Mouse (Mus musculus) embryonic facial prominence, embryonic 15.5 days (tissue): ENCODE measurements at regions not wholly inside any gene's neighbourhood (a gene's known extent, or its start where the extent isn't known, plus 50 kb on each side); places are given as distances from the start of the nearest gene placed in this dataset.

Experiments
- ATAC-seq: fragments of 200-750 bp; cut with Nextera tagmentation; 2 replicates; pipeline ENCODE4 v1.8.0; 2017; ENCODE audit warnings: low read depth, moderate TSS enrichment; ENCODE audit not compliant: insufficient number of reproducible peaks, low FRiP score, low TSS enrichment
- H3K27ac ChIP-seq: fragments of 300-500 bp; sonication (generic); replicated peaks from 2 replicates; pipeline ENCODE4 v1.5.1; 2015; ENCODE audit warnings: mild to moderate bottlenecking, inconsistent platforms
- H3K27me3 ChIP-seq: fragments of 300-500 bp; sonication (generic); 2 replicates; pipeline ENCODE4 v1.6.1; 2015; ENCODE audit warnings: inconsistent platforms
- H3K36me3 ChIP-seq: fragments of 300-500 bp; sonication (generic); 2 replicates; pipeline ENCODE4 v1.6.1; 2015; ENCODE audit warnings: mild to moderate bottlenecking, inconsistent platforms
- H3K4me1 ChIP-seq: fragments of 300-500 bp; sonication (generic); 2 replicates; pipeline ENCODE4 v1.6.1; 2015; ENCODE audit warnings: inconsistent platforms
- H3K4me2 ChIP-seq: fragments of 300-500 bp; sonication (generic); replicated peaks from 2 replicates; pipeline ENCODE4 v1.6.1; 2015; ENCODE audit warnings: mild to moderate bottlenecking, inconsistent platforms
- H3K4me3 ChIP-seq: fragments of 300-500 bp; sonication (generic); replicated peaks from 2 replicates; pipeline ENCODE4 v1.5.1; 2015; ENCODE audit warnings: mild to moderate bottlenecking, inconsistent platforms
- H3K9ac ChIP-seq: fragments of 300-500 bp; sonication (generic); 2 replicates; pipeline ENCODE4 v1.6.1; 2015; ENCODE audit warnings: inconsistent platforms
- H3K9me3 ChIP-seq: fragments of 300-500 bp; sonication (generic); replicated peaks from 2 replicates; pipeline ENCODE4 v1.6.1; 2016; ENCODE audit warnings: inconsistent platforms
- WGBS: fragments of 180-500 bp; shearing (Covaris S2); methylation state at CpG from one replicate; pipeline ENCODE4 v1.1.7; 2015; 5-methylcytosine and 5-hydroxymethylcytosine counted together

DNA sequence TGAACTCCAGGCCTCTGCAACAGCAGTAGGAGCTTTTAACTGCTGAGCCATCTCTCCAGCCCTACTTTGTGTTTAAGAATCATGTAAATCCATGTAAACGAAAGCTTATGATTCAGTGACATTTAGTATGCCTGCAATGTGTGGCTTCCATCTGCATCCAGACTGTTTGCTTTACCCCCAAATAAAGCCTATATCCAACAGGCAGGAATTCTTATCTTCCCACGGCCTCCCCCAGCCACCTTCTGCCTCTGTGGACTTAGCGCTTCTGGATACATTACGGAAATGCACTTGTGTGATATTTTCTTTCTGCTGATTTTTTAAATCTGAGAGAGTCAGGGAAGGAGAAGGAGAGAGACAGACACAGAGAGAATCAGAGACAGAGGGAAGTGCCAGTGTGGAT is 189.2 kb upstream of the Cxcr4 start:
- Histone ChIP-seq H3K36me3 (no peaks in the 10 kb centered on the region), H3K4me1 (no peaks in the 10 kb centered on the region), H3K27me3 (no peaks in the 10 kb centered on the region), H3K9ac (no peak overlapping the region), H3K4me3 (no peak overlapping the region), H3K9me3 (no peaks in the 10 kb centered on the region), H3K27ac (no peak overlapping the region), H3K4me2 (no peak overlapping the region)
- 75% methylated on average over 4 of the region's 4 CpGs for WGBS
- ATAC-seq, result no peak

DNA sequence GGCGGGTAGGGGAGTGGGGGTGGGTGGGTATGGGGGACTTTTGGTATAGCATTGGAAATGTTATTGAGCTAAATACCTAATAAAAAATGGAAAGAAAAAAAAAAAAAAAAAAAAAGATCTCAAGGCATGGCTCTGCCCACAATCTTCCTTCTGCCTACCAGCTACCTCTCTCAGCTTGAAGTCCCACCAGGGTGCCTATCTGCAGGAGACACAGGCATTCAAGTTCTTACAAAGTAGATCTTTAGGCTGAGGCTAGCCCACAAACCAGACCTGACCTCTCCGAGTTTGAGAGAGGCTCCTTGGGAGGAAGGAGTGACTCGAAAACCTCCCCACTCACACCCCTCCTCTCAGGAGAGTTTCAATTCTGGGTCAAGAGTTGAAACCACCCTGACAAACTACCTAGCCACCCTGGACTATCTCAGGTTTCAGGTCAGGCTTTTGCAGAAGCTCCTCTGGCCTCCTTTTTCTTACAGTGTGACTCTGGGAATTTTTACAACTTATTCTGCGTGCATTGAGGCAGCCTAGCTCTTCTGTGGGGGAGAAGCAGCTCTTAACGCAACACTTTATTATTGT is 187.6 kb upstream of the Cxcr4 start:
- Histone ChIP-seq H3K9ac (no peak overlapping the region), H3K4me2 (no peak overlapping the region), H3K27ac (no peak overlapping the region), H3K27me3 (no peaks in the 10 kb centered on the region), H3K9me3 (no peaks in the 10 kb centered on the region), H3K4me1 (no peaks in the 10 kb centered on the region), H3K4me3 (no peak overlapping the region), H3K36me3 (no peaks in the 10 kb centered on the region)
- no peak for ATAC-seq
- WGBS, result 91% methylated on average over 5 of the region's 5 CpGs

DNA sequence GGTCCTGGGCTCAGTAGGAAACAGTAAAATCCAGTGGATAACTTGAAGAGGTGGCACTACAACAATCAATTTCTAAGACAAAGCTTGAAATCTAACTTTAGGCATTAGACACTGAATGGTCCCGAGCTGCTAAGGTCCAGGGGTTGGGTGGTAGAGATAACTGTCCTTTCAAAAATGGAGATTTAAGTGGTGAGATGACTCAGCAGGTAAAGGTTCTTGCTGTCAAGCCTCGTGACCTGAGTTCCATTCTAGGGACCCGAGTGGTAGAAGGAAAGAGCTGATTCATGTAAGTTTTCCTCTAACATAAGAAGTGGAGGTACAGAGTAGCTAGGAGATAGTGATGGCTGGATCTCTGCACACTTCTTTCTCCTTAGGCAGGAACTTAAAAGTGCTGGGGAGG is 180.3 kb upstream of the Cxcr4 start:
- Histone ChIP-seq H3K4me2 (no peak overlapping the region), H3K4me1 (no peaks in the 10 kb centered on the region), H3K9me3 (no peaks in the 10 kb centered on the region), H3K9ac (no peak overlapping the region), H3K27ac (no peak overlapping the region), H3K36me3 (no peaks in the 10 kb centered on the region), H3K27me3 (no peaks in the 10 kb centered on the region), H3K4me3 (no peak overlapping the region)
- 84% methylated on average over 3 of the region's 3 CpGs for WGBS
- no peak for ATAC-seq

DNA sequence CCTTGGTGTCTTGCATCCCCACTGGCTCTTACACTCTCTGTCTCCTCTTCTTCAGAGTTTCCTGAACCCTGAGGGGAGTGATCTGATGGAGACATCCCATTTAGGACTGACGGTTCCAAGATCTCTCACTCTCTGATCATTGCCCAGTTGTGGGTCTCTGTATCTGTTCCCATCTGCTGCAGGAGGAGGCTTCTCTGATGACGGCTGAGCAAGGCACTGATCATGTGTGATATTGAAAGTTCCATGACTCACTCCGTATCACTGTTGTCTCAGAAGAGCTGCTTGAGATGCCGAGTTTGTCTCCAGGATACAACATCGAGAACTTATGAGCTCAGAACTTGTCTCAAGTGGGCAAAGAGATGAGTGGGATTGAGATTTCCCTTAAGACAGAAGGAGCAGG is 178.7 kb upstream of the Cxcr4 start:
- no peak overlapping the region for H3K4me3 ChIP-seq
- no peaks in the 10 kb centered on the region for H3K36me3 ChIP-seq
- H3K9me3 ChIP-seq, result no peaks in the 10 kb centered on the region
- no peak overlapping the region for H3K4me2 ChIP-seq
- no peaks in the 10 kb centered on the region for H3K27me3 ChIP-seq
- no peaks in the 10 kb centered on the region for H3K4me1 ChIP-seq
- 81% methylated on average over 5 of the region's 5 CpGs for WGBS
- H3K27ac ChIP-seq, result no peak overlapping the region
- H3K9ac ChIP-seq, result no peak overlapping the region
- ATAC-seq, result no peak

DNA sequence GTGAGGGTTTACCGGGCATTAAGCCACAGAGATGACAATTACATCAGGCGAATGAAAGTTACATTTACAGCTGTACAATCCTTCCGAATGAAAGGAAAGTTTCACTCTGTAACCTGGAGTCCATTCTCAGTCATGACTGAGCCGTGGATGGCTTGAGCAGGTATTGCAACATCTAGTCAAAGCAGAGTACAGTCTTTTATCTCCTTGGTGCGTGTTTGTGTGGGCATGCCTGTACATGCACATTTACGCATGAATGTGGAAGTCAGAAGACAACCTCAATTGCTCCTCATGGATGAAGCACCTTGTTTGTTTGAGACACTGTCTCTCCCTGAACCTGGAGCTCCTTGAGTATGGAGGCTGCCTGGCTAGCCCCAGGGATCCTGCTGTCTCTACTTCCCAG is 175.9 kb upstream of the Cxcr4 start:
- H3K4me3 ChIP-seq, result no peak overlapping the region
- no peak overlapping the region for H3K4me2 ChIP-seq
- no peaks in the 10 kb centered on the region for H3K36me3 ChIP-seq
- no peak overlapping the region for H3K9ac ChIP-seq
- no peaks in the 10 kb centered on the region for H3K9me3 ChIP-seq
- no peak overlapping the region for H3K27ac ChIP-seq
- 75% methylated on average over 6 of the region's 6 CpGs for WGBS
- no peak for ATAC-seq
- H3K27me3 ChIP-seq, result no peaks in the 10 kb centered on the region
- no peaks in the 10 kb centered on the region for H3K4me1 ChIP-seq

DNA sequence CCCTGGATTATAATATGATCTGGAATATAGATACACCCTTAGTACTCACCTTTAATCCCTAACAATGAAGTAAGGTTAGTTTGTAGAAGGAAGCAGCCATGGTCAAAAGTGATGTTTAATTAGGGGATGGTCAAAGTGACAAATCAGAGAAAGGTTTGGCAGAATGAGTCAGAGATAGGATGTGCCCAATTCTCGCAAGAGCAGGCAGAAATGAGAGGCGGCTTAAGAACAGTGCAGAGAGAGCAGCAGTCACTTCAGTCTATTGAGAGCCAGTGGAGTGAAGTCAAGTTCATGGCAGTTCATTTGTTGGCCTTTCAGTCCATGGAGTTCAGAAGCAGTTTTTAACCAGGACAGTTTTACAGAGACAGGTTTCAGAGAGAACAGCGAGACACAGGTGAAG is 175.3 kb upstream of the Cxcr4 start:
- no peaks in the 10 kb centered on the region for H3K27me3 ChIP-seq
- 88% methylated on average over 3 of the region's 3 CpGs for WGBS
- H3K9ac ChIP-seq, result no peak overlapping the region
- no peaks in the 10 kb centered on the region for H3K36me3 ChIP-seq
- H3K4me1 ChIP-seq, result no peaks in the 10 kb centered on the region
- no peak for ATAC-seq
- no peak overlapping the region for H3K27ac ChIP-seq
- H3K4me2 ChIP-seq, result no peak overlapping the region
- H3K4me3 ChIP-seq, result no peak overlapping the region
- H3K9me3 ChIP-seq, result no peaks in the 10 kb centered on the region

DNA sequence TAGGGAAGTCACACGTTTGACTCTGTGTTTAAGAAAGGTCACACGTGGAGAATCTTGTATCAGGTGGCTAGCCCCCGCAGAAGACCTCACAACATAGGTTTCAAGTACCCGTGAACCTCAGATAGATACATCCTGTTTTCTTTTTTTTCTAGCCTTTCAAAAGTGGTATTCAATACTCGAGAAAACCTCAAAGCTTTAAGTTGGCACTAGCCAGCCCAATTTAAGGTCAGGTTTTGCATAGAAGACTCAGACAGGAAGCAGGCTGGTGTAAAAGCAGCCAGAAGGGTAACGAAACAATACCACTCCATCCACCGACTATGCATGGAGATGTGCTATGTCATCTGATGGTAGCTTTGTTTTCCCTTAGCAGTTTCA is 174.8 kb upstream of the Cxcr4 start:
- 80% methylated on average over 7 of the region's 7 CpGs for WGBS
- no peaks in the 10 kb centered on the region for H3K9me3 ChIP-seq
- no peaks in the 10 kb centered on the region for H3K4me1 ChIP-seq
- no peak overlapping the region for H3K9ac ChIP-seq
- H3K27ac ChIP-seq, result no peak overlapping the region
- no peaks in the 10 kb centered on the region for H3K36me3 ChIP-seq
- H3K4me3 ChIP-seq, result no peak overlapping the region
- no peak for ATAC-seq
- H3K4me2 ChIP-seq, result no peak overlapping the region
- no peaks in the 10 kb centered on the region for H3K27me3 ChIP-seq

DNA sequence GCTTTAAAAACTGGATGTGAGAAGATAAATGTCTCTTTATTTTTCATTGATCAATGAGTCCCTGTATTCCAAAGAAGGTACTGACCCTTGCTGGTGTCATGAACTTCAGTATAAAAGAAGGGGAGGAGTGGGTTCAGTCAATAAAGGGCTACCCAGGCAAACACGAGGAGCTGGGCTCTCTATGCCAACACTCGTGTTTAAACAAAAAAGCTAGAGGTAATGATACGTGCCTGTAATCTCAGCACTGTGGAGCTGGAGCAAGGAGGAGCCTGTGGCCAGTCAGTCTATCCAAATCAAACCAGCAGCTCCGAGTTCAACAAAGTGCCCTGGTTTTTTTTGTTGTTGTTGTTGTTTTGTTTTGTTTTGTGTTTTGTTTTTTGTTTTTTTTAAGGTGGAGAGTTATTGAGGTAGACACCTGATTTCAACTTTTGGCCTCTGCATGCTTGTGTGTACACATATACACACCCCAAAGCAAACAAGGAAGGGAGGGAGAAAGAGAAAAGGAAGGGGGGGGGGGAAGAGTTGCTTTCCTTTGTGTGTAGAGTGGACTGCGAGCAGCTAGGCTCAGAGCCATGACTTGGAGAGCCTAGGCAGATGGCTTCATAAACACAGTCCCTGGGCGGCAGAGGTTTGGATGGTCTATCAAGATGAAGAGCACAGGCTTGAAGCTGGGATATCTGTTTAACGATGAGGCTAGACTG is 174.2 kb upstream of the Cxcr4 start:
- Histone ChIP-seq H3K27me3 (no peaks in the 10 kb centered on the region), H3K9ac (no peak overlapping the region), H3K4me3 (no peak overlapping the region), H3K9me3 (no peaks in the 10 kb centered on the region), H3K36me3 (no peaks in the 10 kb centered on the region), H3K27ac (no peak overlapping the region), H3K4me2 (no peak overlapping the region), H3K4me1 (no peaks in the 10 kb centered on the region)
- 67% methylated on average over 7 of the region's 7 CpGs for WGBS
- no peak for ATAC-seq

DNA sequence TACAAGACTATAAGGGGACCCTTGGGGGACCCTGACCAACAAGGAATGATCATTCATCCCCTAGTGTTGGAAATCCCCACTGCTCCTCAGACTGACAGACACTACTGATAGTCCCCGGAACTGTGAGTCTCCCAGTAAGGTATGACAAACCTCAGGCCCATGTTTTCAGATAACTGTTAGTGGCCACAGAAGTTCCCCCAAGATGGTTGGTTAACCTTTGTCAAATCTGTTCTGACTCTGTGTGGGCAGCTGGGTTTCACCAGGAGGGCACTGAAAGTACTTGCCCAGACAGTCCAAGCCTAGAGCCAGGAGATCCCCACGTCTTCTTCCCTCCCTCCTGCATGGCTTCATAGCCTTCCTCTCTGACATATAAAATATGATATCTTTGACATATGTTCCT is 173.5 kb upstream of the Cxcr4 start:
- 75% methylated on average over 2 of the region's 2 CpGs for WGBS
- H3K9me3 ChIP-seq, result no peaks in the 10 kb centered on the region
- no peak overlapping the region for H3K9ac ChIP-seq
- no peak overlapping the region for H3K27ac ChIP-seq
- H3K4me1 ChIP-seq, result no peaks in the 10 kb centered on the region
- H3K36me3 ChIP-seq, result no peaks in the 10 kb centered on the region
- H3K4me3 ChIP-seq, result no peak overlapping the region
- ATAC-seq, result no peak
- H3K27me3 ChIP-seq, result no peaks in the 10 kb centered on the region
- H3K4me2 ChIP-seq, result no peak overlapping the region

DNA sequence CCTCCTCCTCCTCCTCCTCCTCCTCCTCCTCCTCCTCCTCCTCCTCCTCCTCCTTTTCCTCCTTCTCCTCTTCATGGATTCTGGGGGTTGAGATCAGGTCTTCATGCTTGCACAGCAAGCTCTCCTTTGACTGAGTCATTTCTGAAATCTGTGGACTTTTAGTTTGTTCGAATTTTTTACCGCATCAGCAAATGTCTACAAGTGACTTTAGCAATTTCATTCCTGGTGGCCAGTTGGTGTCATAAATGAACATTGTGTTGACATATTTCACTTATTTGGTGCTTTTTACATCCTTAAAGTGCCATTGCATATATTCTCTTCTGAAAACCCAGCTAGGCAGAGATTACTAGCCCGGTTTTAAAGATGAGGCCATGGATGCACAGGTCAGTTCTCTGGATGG is 173.0 kb upstream of the Cxcr4 start:
- no peaks in the 10 kb centered on the region for H3K4me1 ChIP-seq
- H3K4me3 ChIP-seq, result no peak overlapping the region
- no peaks in the 10 kb centered on the region for H3K9me3 ChIP-seq
- no peak for ATAC-seq
- H3K27me3 ChIP-seq, result no peaks in the 10 kb centered on the region
- no peak overlapping the region for H3K27ac ChIP-seq
- 92% methylated on average over 3 of the region's 3 CpGs for WGBS
- H3K9ac ChIP-seq, result no peak overlapping the region
- H3K36me3 ChIP-seq, result no peaks in the 10 kb centered on the region
- no peak overlapping the region for H3K4me2 ChIP-seq

DNA sequence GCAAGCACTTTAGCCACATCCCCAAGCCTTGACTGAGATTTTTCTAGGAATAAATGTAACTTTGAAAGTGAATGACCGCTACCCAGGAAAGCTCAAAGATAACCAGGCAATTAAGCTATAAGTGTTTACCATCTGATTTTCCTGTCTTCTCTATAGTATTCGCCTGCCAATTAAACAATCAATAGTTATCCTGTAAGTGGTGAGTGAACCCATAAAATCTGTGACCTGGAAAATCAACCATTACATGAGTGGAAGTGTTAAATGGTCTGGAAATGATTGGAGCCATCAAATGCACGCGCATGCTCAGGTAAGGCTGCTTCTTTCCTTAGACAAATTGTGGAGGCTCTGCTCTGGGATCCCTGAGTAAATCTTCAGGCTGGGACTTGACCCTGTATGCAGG is 170.8 kb upstream of the Cxcr4 start:
- WGBS, result 86% methylated on average over 4 of the region's 4 CpGs

DNA sequence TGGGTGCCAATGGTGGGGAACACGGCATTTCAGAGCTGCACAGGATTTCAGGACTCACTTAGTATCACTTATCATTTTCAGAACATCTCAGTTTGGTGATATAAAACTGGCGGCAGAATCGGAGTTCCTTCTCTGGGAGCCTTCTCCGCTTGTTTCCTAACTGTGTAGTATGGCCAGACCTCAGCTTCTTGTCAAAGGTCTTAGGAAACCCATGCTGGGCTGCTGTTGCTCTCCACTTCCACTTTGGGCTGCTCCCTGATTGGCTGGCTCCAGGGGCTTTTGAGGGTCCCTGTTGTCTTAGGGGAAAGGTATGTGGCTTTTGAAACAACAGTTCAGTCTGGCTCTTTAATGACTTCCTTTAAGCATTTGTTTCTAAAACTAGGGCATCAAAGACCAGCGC is 170.0 kb upstream of the Cxcr4 start:
- no peaks in the 10 kb centered on the region for H3K36me3 ChIP-seq
- no peaks in the 10 kb centered on the region for H3K4me1 ChIP-seq
- H3K27me3 ChIP-seq, result no peaks in the 10 kb centered on the region
- WGBS, result 75% methylated on average over 5 of the region's 5 CpGs
- H3K9me3 ChIP-seq, result no peaks in the 10 kb centered on the region
- no peak overlapping the region for H3K27ac ChIP-seq
- H3K4me3 ChIP-seq, result no peak overlapping the region
- no peak for ATAC-seq
- no peak overlapping the region for H3K9ac ChIP-seq
- H3K4me2 ChIP-seq, result no peak overlapping the region

More for the DNA sequence above, 170.8 kb upstream of the Cxcr4 start:
- Histone ChIP-seq H3K9ac (no peak overlapping the region), H3K4me2 (no peak overlapping the region), H3K9me3 (no peaks in the 10 kb centered on the region), H3K27me3 (no peaks in the 10 kb centered on the region), H3K27ac (no peak overlapping the region), H3K36me3 (no peaks in the 10 kb centered on the region), H3K4me1 (no peaks in the 10 kb centered on the region), H3K4me3 (no peak overlapping the region)
- ATAC-seq, result no peak
